Mouse (Mus musculus): Measurements from ENCODE around the gene Slx4. TPM values are rescaled to one million over a fixed set of nuclear protein-coding genes. Genes with fewer than 3 reads are reported as not detected.
"Not testable (repeated sequence)": the region's sequence is repeated elsewhere in the genome, so short reads cannot be mapped to it uniquely, and the experiment has no call there.

Slx4 gene
- polyA plus RNA-seq, 1 experiment from 2014 or later, result 16.9 TPM

- no peak overlapping the region for H3K4me3 ChIP-seq (ENCODE audit: low read depth, low read length)
- no peaks in the 10 kb centered on the region for H3K9me3 ChIP-seq (replicated peaks; ENCODE audit: control insufficient read depth, low read length)
- no peak overlapping the region for H3K9ac ChIP-seq (ENCODE audit: low read depth, low read length)
- no peak overlapping the region for H3K27ac ChIP-seq (ENCODE audit: low read depth, low read length)
- no peak overlapping the region for H3K4me2 ChIP-seq
- H3K36me3 ChIP-seq (ENCODE audit: control insufficient read depth, insufficient read depth, low read length), result peaks cover 55% of the 10 kb centered on the region
- 83% methylated on average over 7 of the region's 7 CpGs for WGBS (ENCODE audit: insufficient replicate concordance)
- ATAC-seq (replicated peaks; ENCODE audit: insufficient number of reproducible peaks, low FRiP score, low TSS enrichment), result no peak
- no peaks in the 10 kb centered on the region for H3K27me3 ChIP-seq (ENCODE audit: control insufficient read depth, insufficient read depth, low read length)
- no peaks in the 10 kb centered on the region for H3K4me1 ChIP-seq (ENCODE audit: control insufficient read depth, insufficient read depth, low read length)
Observed at GRCm38 (mm10) chr16:3983146-3983700, 20.3 kb downstream of the Slx4 start.

GRCm38 (mm10) chr16:3982173-3982572, 21.4 kb downstream of the Slx4 start:
- no peak overlapping the region for H3K9ac ChIP-seq (ENCODE audit: low read depth, low read length)
- no peak for ATAC-seq (replicated peaks; ENCODE audit: insufficient number of reproducible peaks, low FRiP score, low TSS enrichment)

GRCm38 (mm10) chr16:3976712-3977111, 26.9 kb downstream of the Slx4 start:
- ATAC-seq (replicated peaks; ENCODE audit: insufficient number of reproducible peaks, low FRiP score, low TSS enrichment), result no peak
- H3K4me3 ChIP-seq (ENCODE audit: low read depth, low read length), result no peak overlapping the region
- WGBS (ENCODE audit: insufficient replicate concordance), result 36% methylated on average over 3 of the region's 3 CpGs

More at GRCm38 (mm10) chr16:3982173-3982572, 21.4 kb downstream of the Slx4 start:
- no peak overlapping the region for H3K4me3 ChIP-seq (ENCODE audit: low read depth, low read length)
- no peaks in the 10 kb centered on the region for H3K9me3 ChIP-seq (replicated peaks; ENCODE audit: control insufficient read depth, low read length)
- no peaks in the 10 kb centered on the region for H3K4me1 ChIP-seq (ENCODE audit: control insufficient read depth, insufficient read depth, low read length)
- H3K4me2 ChIP-seq, result no peak overlapping the region
- H3K36me3 ChIP-seq (ENCODE audit: control insufficient read depth, insufficient read depth, low read length), result peaks cover 53% of the 10 kb centered on the region
- WGBS (ENCODE audit: insufficient replicate concordance), result 86% methylated on average over 4 of the region's 4 CpGs
- H3K27ac ChIP-seq (ENCODE audit: low read depth, low read length), result no peak overlapping the region
- H3K27me3 ChIP-seq (ENCODE audit: control insufficient read depth, insufficient read depth, low read length), result no peaks in the 10 kb centered on the region

GRCm38 (mm10) chr16:3976251-3976671, 27.3 kb downstream of the Slx4 start, which contains the start of gene Nlrc3:
Gene Nlrc3, minus strand, starts transcription at chr16:3976632.
- H3K4me3 ChIP-seq (ENCODE audit: low read depth, low read length), result no peak within 1 kb of the TSS
- H3K36me3 ChIP-seq (ENCODE audit: control insufficient read depth, insufficient read depth, low read length), result peaks cover 17% of the 10 kb centered on the region
- H3K9me3 ChIP-seq (replicated peaks; ENCODE audit: control insufficient read depth, low read length), result no peaks in the 10 kb centered on the region
- WGBS (ENCODE audit: insufficient replicate concordance), result 60% methylated on average over 4 of the region's 4 CpGs
- H3K27ac ChIP-seq (ENCODE audit: low read depth, low read length), result no peak within 1 kb of the TSS
- H3K9ac ChIP-seq (ENCODE audit: low read depth, low read length), result no peak within 1 kb of the TSS
- H3K27me3 ChIP-seq (ENCODE audit: control insufficient read depth, insufficient read depth, low read length), result no peaks in the 10 kb centered on the region
- ATAC-seq (replicated peaks; ENCODE audit: insufficient number of reproducible peaks, low FRiP score, low TSS enrichment), result no peak
- no peak within 1 kb of the TSS for H3K4me2 ChIP-seq
- peaks cover 10% of the 10 kb centered on the region; the same call in 1 of the 2 replicates for H3K4me1 ChIP-seq (ENCODE audit: control insufficient read depth, insufficient read depth, low read length)

More at GRCm38 (mm10) chr16:3976712-3977111, 26.9 kb downstream of the Slx4 start:
- H3K27ac ChIP-seq (ENCODE audit: low read depth, low read length), result no peak overlapping the region
- H3K36me3 ChIP-seq (ENCODE audit: control insufficient read depth, insufficient read depth, low read length), result peaks cover 19% of the 10 kb centered on the region
- peaks cover 10% of the 10 kb centered on the region; the same call in 1 of the 2 replicates for H3K4me1 ChIP-seq (ENCODE audit: control insufficient read depth, insufficient read depth, low read length)
- H3K9ac ChIP-seq (ENCODE audit: low read depth, low read length), result no peak overlapping the region
- no peaks in the 10 kb centered on the region for H3K9me3 ChIP-seq (replicated peaks; ENCODE audit: control insufficient read depth, low read length)
- no peak overlapping the region for H3K4me2 ChIP-seq
- no peaks in the 10 kb centered on the region for H3K27me3 ChIP-seq (ENCODE audit: control insufficient read depth, insufficient read depth, low read length)

GRCm38 (mm10) chr16:3975658-3976057, 27.9 kb downstream of the Slx4 start:
- Histone ChIP-seq H3K27me3 (ENCODE audit: control insufficient read depth, insufficient read depth, low read length) (no peaks in the 10 kb centered on the region), H3K9ac (ENCODE audit: low read depth, low read length) (no peak overlapping the region), H3K4me3 (ENCODE audit: low read depth, low read length) (no peak overlapping the region), H3K4me1 (ENCODE audit: control insufficient read depth, insufficient read depth, low read length) (peaks cover 10% of the 10 kb centered on the region; the same call in 1 of the 2 replicates), H3K36me3 (ENCODE audit: control insufficient read depth, insufficient read depth, low read length) (peaks cover 11% of the 10 kb centered on the region), H3K4me2 (no peak overlapping the region), H3K9me3 (replicated peaks; ENCODE audit: control insufficient read depth, low read length) (no peaks in the 10 kb centered on the region), H3K27ac (ENCODE audit: low read depth, low read length) (no peak overlapping the region)
- ATAC-seq (replicated peaks; ENCODE audit: insufficient number of reproducible peaks, low FRiP score, low TSS enrichment), result no peak
- 74% methylated on average over 7 of the region's 7 CpGs for WGBS (ENCODE audit: insufficient replicate concordance)

GRCm38 (mm10) chr16:3974456-3974855, 29.1 kb downstream of the Slx4 start:
- not testable (repeated sequence) for H3K27me3 ChIP-seq (ENCODE audit: control insufficient read depth, insufficient read depth, low read length); H3K9me3 ChIP-seq (replicated peaks; ENCODE audit: control insufficient read depth, low read length); ATAC-seq (replicated peaks; ENCODE audit: insufficient number of reproducible peaks, low FRiP score, low TSS enrichment); H3K36me3 ChIP-seq (ENCODE audit: control insufficient read depth, insufficient read depth, low read length); H3K4me1 ChIP-seq (ENCODE audit: control insufficient read depth, insufficient read depth, low read length); H3K9ac ChIP-seq (ENCODE audit: low read depth, low read length); H3K27ac ChIP-seq (ENCODE audit: low read depth, low read length); H3K4me3 ChIP-seq (ENCODE audit: low read depth, low read length); H3K4me2 ChIP-seq
- 83% methylated on average over 19 of the region's 19 CpGs for WGBS (ENCODE audit: insufficient replicate concordance)

- WGBS (ENCODE audit: insufficient replicate concordance), result 82% methylated on average over 3 of the region's 3 CpGs
- no peak for ATAC-seq (replicated peaks; ENCODE audit: insufficient number of reproducible peaks, low FRiP score, low TSS enrichment)
- no peak overlapping the region for H3K4me2 ChIP-seq
- H3K4me3 ChIP-seq (ENCODE audit: low read depth, low read length), result no peak overlapping the region
- no peaks in the 10 kb centered on the region for H3K4me1 ChIP-seq (ENCODE audit: control insufficient read depth, insufficient read depth, low read length)
- H3K27ac ChIP-seq (ENCODE audit: low read depth, low read length), result no peak overlapping the region
- no peaks in the 10 kb centered on the region for H3K9me3 ChIP-seq (replicated peaks; ENCODE audit: control insufficient read depth, low read length)
- H3K27me3 ChIP-seq (ENCODE audit: control insufficient read depth, insufficient read depth, low read length), result no peaks in the 10 kb centered on the region
- H3K36me3 ChIP-seq (ENCODE audit: control insufficient read depth, insufficient read depth, low read length), result no peaks in the 10 kb centered on the region
- no peak overlapping the region for H3K9ac ChIP-seq (ENCODE audit: low read depth, low read length)
Observed at GRCm38 (mm10) chr16:3965534-3965933, 38.0 kb downstream of the Slx4 start.

- no peaks in the 10 kb centered on the region for H3K4me1 ChIP-seq (ENCODE audit: control insufficient read depth, insufficient read depth, low read length)
- ATAC-seq (replicated peaks; ENCODE audit: insufficient number of reproducible peaks, low FRiP score, low TSS enrichment), result 0 out of 2 replicates have a peak, but pooled peaks have one; percentile 55
Observed at GRCm38 (mm10) chr16:3964990-3965389, 38.6 kb downstream of the Slx4 start.

GRCm38 (mm10) chr16:3959261-3959660, 44.3 kb downstream of the Slx4 start:
- Histone ChIP-seq H3K36me3 (ENCODE audit: control insufficient read depth, insufficient read depth, low read length) (no peaks in the 10 kb centered on the region), H3K9me3 (replicated peaks; ENCODE audit: control insufficient read depth, low read length) (no peaks in the 10 kb centered on the region), H3K4me1 (ENCODE audit: control insufficient read depth, insufficient read depth, low read length) (no peaks in the 10 kb centered on the region), H3K4me3 (ENCODE audit: low read depth, low read length) (no peak overlapping the region), H3K27me3 (ENCODE audit: control insufficient read depth, insufficient read depth, low read length) (no peaks in the 10 kb centered on the region), H3K4me2 (no peak overlapping the region), H3K27ac (ENCODE audit: low read depth, low read length) (no peak overlapping the region), H3K9ac (ENCODE audit: low read depth, low read length) (no peak overlapping the region)
- no peak for ATAC-seq (replicated peaks; ENCODE audit: insufficient number of reproducible peaks, low FRiP score, low TSS enrichment)
- 54% methylated on average over 2 of the region's 2 CpGs for WGBS (ENCODE audit: insufficient replicate concordance)

More at GRCm38 (mm10) chr16:3964990-3965389, 38.6 kb downstream of the Slx4 start:
- Histone ChIP-seq H3K27ac (ENCODE audit: low read depth, low read length) (no peak overlapping the region), H3K27me3 (ENCODE audit: control insufficient read depth, insufficient read depth, low read length) (no peaks in the 10 kb centered on the region), H3K4me3 (ENCODE audit: low read depth, low read length) (no peak overlapping the region), H3K4me2 (no peak overlapping the region), H3K36me3 (ENCODE audit: control insufficient read depth, insufficient read depth, low read length) (no peaks in the 10 kb centered on the region), H3K9me3 (replicated peaks; ENCODE audit: control insufficient read depth, low read length) (no peaks in the 10 kb centered on the region), H3K9ac (ENCODE audit: low read depth, low read length) (no peak overlapping the region)
- 75% methylated on average over 10 of the region's 10 CpGs for WGBS (ENCODE audit: insufficient replicate concordance)
